Mouse (Mus musculus) midbrain, embryonic 15.5 days (tissue): ENCODE data around the gene Lpcat4. TPM values are rescaled to one million over a fixed set of nuclear protein-coding genes. Genes with fewer than 3 reads are reported as not detected.

Source experiments
- ATAC-seq: fragments of 200-750 bp; cut with Nextera tagmentation; replicated peaks from 2 replicates; pipeline ENCODE4 v1.8.0; 2017; ENCODE audit warnings: moderate TSS enrichment
- H3K27ac ChIP-seq: fragments of 300-500 bp; sonication (generic); 2 replicates; pipeline ENCODE4 v1.5.1; 2015; ENCODE audit warnings: mild to moderate bottlenecking, inconsistent platforms
- H3K27me3 ChIP-seq: fragments of 300-500 bp; sonication (generic); replicated peaks from 2 replicates; pipeline ENCODE4 v1.6.1; 2015; ENCODE audit warnings: inconsistent platforms
- H3K36me3 ChIP-seq: fragments of 300-500 bp; sonication (generic); replicated peaks from 2 replicates; pipeline ENCODE4 v1.6.1; 2015; ENCODE audit warnings: inconsistent platforms
- H3K4me1 ChIP-seq: fragments of 300-500 bp; sonication (generic); 2 replicates; pipeline ENCODE4 v1.6.1; 2015; ENCODE audit warnings: inconsistent platforms
- H3K4me2 ChIP-seq: fragments of 300-500 bp; sonication (generic); 2 replicates; pipeline ENCODE4 v1.6.1; 2015; ENCODE audit warnings: inconsistent platforms, mild to moderate bottlenecking, moderate library complexity
- H3K4me3 ChIP-seq: fragments of 300-500 bp; sonication (generic); 2 replicates; pipeline ENCODE4 v1.5.1; 2015; ENCODE audit warnings: mild to moderate bottlenecking, inconsistent platforms
- H3K9ac ChIP-seq: fragments of 300-500 bp; sonication (generic); 2 replicates; pipeline ENCODE4 v1.6.1; 2015; ENCODE audit warnings: mild to moderate bottlenecking, inconsistent platforms
- H3K9me3 ChIP-seq: fragments of 300-500 bp; sonication (generic); 2 replicates; pipeline ENCODE4 v1.6.1; 2016; ENCODE audit warnings: inconsistent platforms
- WGBS: fragments of 180-500 bp; shearing (Covaris S2); methylation state at CpG from one replicate; pipeline ENCODE4 v1.1.7; 2015; ENCODE audit warnings: mixed read lengths; 5-methylcytosine and 5-hydroxymethylcytosine counted together
- polyA plus RNA-seq: library from polyadenylated mRNA; unstranded; fragments of >200 nt; fragmentation: Nextera tagmentation; extraction: Ambion mirVana; gene quantifications from 2 replicates; pipeline ENCODE4 v1.2.1, GENCODE M21; 2015

Lpcat4 gene
- polyA plus RNA-seq, 1 experiment from 2014 or later = 26.0 TPM

DNA sequence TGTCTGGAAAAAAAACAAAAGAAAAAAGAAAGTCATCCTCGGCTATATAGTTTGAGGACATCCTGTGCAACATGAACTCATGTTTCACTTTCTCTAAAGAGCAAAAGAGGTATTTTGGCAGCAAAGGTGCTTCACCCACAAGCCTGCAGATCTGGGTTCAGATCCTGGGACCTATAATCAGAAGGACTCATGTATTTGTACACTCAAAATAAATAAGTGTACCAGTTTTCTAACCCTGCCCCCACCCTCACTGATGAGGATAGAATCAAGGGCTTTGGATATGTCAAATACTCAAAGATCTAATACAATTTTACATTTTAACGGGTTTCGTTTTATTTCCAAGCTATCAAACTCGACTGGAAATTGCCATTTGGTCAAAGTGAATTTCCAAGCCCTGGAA is 25.1 kb downstream of the Lpcat4 start:
- Histone ChIP-seq H3K9me3 (no peaks in the 10 kb centered on the region), H3K4me3 (no peak overlapping the region; the same call in 1 of the 2 replicates), H3K27me3 (no peaks in the 10 kb centered on the region), H3K4me2 (no peak overlapping the region), H3K27ac (no peak overlapping the region), H3K36me3 (no peaks in the 10 kb centered on the region), H3K4me1 (peaks cover 48% of the 10 kb centered on the region), H3K9ac (no peak overlapping the region)
- ATAC-seq = no peak
- WGBS = 85% methylated on average over 4 of the region's 4 CpGs

DNA sequence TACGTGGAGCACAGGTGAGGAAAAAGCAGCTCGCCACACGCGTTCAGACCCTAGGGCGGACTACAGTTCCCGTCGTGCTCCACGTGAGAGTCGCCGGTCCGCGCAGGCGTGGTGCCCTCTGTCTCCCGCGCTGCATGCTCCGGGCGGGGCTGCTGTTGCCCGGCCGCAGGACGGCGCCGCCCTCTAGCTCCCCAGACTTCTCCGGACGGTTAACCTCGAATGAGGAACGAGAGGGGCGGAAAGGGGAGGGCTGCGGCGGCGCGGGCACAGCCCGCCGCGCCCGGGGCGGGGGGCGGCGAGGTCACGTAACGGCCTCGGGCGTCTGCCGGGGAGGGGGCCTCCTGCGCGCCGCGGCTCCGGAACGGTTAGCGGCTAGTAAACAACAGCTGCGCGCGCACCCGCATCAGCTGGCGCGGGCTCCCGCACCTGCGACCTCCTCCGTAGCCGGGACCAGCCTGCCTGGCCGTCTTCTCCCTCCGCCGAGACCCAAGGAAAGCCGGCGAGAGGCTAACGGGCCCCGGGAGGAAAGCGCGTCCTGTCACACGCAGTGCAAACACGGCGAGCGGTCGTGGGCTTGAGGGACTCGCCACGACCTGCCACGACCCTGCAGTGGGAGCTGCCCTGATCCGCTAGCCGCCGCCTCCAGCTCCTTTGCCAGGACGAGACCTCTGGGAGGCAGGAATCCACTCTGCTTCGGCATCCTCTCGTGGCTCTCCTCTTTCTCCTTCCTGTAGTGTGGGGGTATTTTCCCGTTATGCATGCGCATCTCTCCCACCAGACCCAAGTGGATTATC is 26.4 kb downstream of the Lpcat4 start, which contains the start of gene Slc12a6:
Gene Slc12a6, plus strand, starts transcription at position 378 of the 794 bp plus-strand sequence.
- Histone ChIP-seq H3K27me3 (no peaks in the 10 kb centered on the region), H3K4me2 (peak within 1 kb of the TSS; percentile 78), H3K4me1 (peaks cover 55% of the 10 kb centered on the region), H3K9me3 (no peaks in the 10 kb centered on the region), H3K27ac (peak within 1 kb of the TSS; percentile 89), H3K9ac (peak within 1 kb of the TSS; percentile 75), H3K36me3 (no peaks in the 10 kb centered on the region), H3K4me3 (peak within 1 kb of the TSS; percentile 81)
- under 1% methylated on average over 84 of the region's 85 CpGs for whole genome bisulfite sequencing
- ATAC-seq = peak; percentile 95

DNA sequence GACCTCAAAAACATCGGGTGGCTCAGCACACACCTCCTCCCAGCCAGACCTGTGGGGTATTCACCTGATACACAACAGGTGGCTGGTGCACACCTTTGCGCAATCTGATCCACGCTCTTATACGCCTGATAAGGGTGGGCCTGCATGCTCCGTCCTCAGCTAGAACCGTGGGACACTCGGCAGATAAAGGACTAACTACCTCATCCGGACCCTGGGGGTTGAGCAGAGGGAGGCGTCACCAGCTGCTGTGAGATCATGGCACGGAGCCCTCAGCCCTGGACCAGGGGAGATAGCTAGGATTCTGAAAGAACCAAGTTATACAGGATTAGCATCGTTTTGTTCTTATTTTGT is 26.9 kb downstream of the Lpcat4 start, which contains the start of gene Gm21985:
Gene Gm21985, plus strand, starts transcription at position 73 of the 351 bp plus-strand sequence.
- Histone ChIP-seq H3K36me3 (no peaks in the 10 kb centered on the region), H3K27me3 (no peaks in the 10 kb centered on the region), H3K9me3 (no peaks in the 10 kb centered on the region), H3K27ac (peak within 1 kb of the TSS; percentile 89), H3K4me2 (peak within 1 kb of the TSS; percentile 78), H3K9ac (peak within 1 kb of the TSS; percentile 75), H3K4me3 (peak within 1 kb of the TSS; percentile 81), H3K4me1 (peaks cover 58% of the 10 kb centered on the region)
- peak; percentile 41; the same call in 1 of the 2 replicates for ATAC-seq
- WGBS = 1% methylated on average over 11 of the region's 11 CpGs

DNA sequence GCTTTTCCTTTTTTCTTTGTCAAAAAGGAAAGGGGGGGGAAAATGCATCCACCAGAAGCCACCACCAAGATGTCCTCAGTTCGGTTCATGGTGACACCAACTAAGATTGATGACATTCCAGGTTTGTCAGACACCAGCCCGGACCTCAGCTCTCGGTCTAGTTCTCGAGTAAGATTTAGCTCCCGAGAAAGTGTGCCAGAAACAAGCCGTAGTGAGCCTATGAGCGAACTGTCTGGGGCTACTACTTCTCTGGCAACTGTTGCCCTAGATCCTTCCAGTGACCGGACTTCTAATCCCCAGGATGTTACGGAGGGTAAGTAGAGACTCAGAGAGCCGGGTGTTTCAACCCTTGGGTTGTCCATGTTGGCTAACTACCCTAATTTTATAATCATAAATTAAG is 27.5 kb downstream of the Lpcat4 start:
- Histone ChIP-seq H3K36me3 (no peaks in the 10 kb centered on the region), H3K27ac (no peak overlapping the region), H3K4me2 (peak overlapping the region; percentile 78), H3K4me1 (peaks cover 61% of the 10 kb centered on the region), H3K9me3 (no peaks in the 10 kb centered on the region), H3K27me3 (no peaks in the 10 kb centered on the region), H3K9ac (peak overlapping the region; percentile 75; the same call in 1 of the 2 replicates), H3K4me3 (peak overlapping the region; percentile 81)
- no peak for ATAC-seq
- 54% methylated on average over 10 of the region's 10 CpGs for WGBS

DNA sequence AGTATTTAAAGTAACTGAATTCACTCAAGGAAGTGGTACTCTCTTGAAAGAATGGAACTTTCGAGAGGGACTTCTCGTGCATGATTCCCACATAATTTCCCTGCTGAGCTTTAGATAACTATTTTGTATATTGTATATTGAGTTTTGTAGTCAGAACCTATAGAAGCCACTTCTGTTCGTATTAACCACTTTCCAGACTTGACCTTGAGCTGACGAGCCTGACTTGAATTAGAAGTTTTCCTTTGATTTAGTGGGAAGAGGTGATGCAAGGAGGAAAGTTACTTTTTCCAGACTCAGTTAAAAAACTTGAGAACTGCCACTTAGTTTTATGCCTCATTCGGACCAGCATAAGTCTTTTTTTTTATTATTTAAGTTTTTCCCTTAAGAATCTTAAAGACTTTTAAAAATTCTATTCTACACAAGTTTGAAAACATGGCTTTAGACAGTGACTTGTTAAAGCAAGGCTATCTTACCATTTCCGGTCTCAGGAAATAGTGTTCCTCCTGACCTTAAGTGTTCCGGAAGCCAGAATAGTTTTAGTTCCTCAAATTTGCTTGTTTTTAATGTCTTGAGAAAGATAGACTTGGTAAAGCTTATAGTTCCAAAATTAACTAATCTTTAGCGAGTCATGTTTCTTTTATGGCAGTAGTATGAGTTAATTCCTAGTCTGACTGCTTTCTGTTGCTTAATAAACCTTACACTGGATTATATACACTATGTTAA is 28.4 kb downstream of the Lpcat4 start:
- Histone ChIP-seq H3K4me3 (peak overlapping the region; percentile 81), H3K4me1 (peaks cover 58% of the 10 kb centered on the region), H3K27ac (no peak overlapping the region), H3K4me2 (peak overlapping the region; percentile 78), H3K36me3 (no peaks in the 10 kb centered on the region), H3K9ac (no peak overlapping the region), H3K27me3 (no peaks in the 10 kb centered on the region), H3K9me3 (no peaks in the 10 kb centered on the region)
- 80% methylated on average over 8 of the region's 8 CpGs for whole genome bisulfite sequencing
- no peak for ATAC-seq

DNA sequence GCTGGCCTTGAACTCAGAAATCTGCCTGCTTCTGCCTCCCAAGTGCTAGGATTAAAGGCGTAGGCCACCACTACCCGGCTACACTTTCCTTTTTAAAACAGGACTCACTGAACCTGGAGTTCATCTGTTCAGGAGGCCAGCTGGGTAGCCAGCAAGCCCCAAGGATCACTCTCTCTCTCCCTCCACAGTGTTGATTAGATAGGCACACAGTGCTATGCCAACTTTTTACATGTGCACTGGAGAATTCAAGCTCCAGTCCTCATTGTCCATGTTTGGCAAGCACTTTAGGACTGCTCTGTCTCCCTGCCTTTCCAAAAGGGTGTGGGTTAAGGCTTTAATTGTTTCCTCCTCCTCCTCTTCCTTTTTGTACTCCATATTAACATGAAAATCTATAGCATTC is 30.7 kb downstream of the Lpcat4 start:
- no peak overlapping the region for H3K27ac ChIP-seq
- no peak overlapping the region for H3K4me3 ChIP-seq
- H3K9ac ChIP-seq = no peak overlapping the region
- 92% methylated on average over 2 of the region's 2 CpGs for WGBS
- H3K27me3 ChIP-seq = no peaks in the 10 kb centered on the region
- ATAC-seq = no peak
- H3K36me3 ChIP-seq = no peaks in the 10 kb centered on the region
- H3K9me3 ChIP-seq = no peaks in the 10 kb centered on the region
- peak overlapping the region; percentile 17 for H3K4me2 ChIP-seq
- peaks cover 44% of the 10 kb centered on the region for H3K4me1 ChIP-seq

DNA sequence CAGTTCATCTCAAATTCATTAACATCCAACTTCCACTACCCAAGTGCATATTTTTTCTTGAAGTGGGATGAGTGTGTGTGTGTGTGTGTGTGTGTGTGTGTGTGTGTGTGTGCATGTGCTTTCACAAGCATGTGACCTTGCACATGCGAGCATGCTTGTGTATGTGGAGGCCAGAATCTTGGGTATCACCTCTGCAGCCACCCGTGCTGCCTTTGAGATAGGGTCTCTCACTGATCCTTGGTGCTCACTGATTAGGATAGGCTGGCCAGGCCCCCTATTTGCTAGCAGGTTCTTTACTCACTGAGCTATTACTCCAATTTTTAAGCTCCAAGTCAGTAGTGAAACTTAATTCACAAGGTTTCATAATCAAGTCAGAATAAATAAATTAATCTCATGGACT is 33.6 kb downstream of the Lpcat4 start:
- WGBS = 98% methylated on average over 2 of the region's 2 CpGs
- Histone ChIP-seq H3K4me1 (peaks cover 24% of the 10 kb centered on the region), H3K27me3 (no peaks in the 10 kb centered on the region), H3K4me3 (no peak overlapping the region), H3K36me3 (no peaks in the 10 kb centered on the region), H3K9me3 (no peaks in the 10 kb centered on the region), H3K27ac (no peak overlapping the region), H3K9ac (no peak overlapping the region), H3K4me2 (no peak overlapping the region)
- no peak for ATAC-seq

DNA sequence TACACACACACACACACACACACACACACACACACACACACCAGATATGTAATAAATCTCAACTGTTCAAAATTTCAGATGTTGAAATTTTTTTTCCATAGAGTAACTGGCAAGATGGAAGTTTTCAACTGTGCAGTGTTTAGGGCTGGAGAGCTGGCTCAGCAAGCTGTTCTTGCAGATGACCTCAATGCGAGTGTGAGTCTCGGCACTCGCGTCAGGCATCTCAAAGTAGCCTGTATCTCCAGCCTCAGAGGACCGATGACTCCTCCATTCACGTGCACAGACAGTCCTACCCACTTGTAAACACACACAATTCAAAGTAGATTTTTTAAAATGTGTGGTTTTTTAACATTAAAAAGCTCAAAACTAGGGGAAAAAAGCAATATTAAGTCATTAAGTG is 34.2 kb downstream of the Lpcat4 start:
- 92% methylated on average over 6 of the region's 6 CpGs for WGBS
- H3K36me3 ChIP-seq = no peaks in the 10 kb centered on the region
- no peak for ATAC-seq

DNA sequence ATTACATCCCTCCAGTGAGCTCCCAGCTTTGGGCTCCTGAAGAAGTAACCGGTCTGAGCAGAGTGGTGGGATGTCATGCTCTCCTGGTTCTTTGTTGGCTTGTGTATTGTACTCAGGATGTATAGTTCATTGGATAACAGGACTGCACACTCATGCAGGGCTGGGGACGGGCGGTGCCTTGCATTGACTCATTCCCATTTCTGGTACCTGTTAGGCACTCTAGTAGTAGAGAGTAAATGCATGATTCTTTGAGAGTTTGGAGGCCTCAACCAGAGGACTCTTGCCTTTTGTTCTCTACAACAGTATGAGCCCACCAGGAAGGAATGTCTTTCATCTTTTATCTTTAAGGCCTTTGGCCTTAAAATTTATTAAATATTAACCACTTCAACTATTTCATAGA is 37.6 kb downstream of the Lpcat4 start:
- no peaks in the 10 kb centered on the region for H3K36me3 ChIP-seq
- no peak overlapping the region for H3K27ac ChIP-seq
- no peak overlapping the region for H3K9ac ChIP-seq
- ATAC-seq = no peak
- no peak overlapping the region for H3K4me2 ChIP-seq
- no peaks in the 10 kb centered on the region for H3K9me3 ChIP-seq
- no peak overlapping the region for H3K4me3 ChIP-seq
- 0 out of 2 replicates have a peak, but pooled peaks cover under 1% of the 10 kb centered on the region for H3K4me1 ChIP-seq
- no peaks in the 10 kb centered on the region for H3K27me3 ChIP-seq
- 93% methylated on average over 3 of the region's 3 CpGs for WGBS

More for the DNA sequence above, 34.2 kb downstream of the Lpcat4 start:
- Histone ChIP-seq H3K9ac (no peak overlapping the region), H3K4me1 (peaks cover 20% of the 10 kb centered on the region), H3K9me3 (no peaks in the 10 kb centered on the region), H3K27ac (no peak overlapping the region), H3K4me2 (no peak overlapping the region), H3K27me3 (no peaks in the 10 kb centered on the region), H3K4me3 (no peak overlapping the region)

DNA sequence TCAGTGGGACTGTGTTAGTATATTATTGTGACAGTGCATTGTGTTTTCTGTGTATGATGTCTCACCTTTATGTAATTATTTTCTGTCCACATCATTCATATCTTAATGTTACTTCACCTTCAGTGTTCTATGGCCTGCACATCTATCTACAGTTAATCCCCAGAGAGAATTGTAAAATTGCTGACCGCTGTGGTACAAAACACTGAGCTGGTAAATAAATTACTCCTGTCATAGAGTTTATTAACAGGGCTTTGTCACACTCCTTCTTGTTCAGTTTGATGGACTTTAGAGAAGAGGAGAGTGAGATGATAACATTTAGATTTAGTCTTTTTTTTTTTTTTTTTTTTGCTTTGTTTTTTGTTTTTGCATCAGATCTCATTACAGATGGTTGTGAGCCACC is 43.6 kb downstream of the Lpcat4 start:
- ATAC-seq = no peak
- 91% methylated on average over 1 of the region's 1 CpGs for WGBS
- peaks cover 10% of the 10 kb centered on the region for H3K4me1 ChIP-seq

DNA sequence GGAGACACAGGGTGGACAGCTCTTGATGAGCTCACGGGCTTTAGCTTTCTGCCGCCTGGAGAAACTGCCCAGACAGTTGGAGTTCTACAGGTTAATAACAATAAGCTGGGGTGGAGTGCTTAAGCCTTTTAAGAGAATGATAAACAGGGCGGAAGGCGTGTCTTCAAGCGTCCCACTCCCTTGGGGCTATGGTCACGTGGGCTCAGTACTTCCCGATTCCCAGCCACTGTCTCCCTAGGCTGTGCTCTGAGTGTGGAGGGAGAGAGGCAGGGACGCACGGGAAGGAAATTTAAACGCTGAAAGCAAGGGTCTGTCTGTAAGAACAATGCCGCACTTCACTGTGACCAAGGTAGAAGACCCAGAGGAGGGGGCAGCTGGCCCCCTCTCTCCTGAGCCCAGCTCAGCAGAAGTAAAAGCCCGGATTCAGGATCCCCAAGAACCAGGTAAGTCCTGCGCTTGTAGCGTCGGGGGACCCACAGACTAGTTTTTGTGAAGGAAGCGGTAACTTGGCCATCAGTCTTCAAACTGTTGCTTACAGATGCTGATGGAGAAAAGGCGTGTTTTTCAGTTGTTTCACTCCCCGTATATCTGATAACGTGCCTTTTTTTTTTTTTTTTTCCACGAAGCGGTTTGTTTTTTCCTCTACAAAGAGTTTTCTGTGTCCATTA is 45.2 kb downstream of the Lpcat4 start:
- peak overlapping the region; percentile 22; the same call in 1 of the 2 replicates for H3K9ac ChIP-seq
- H3K4me3 ChIP-seq = peak overlapping the region; percentile 31
- ATAC-seq = peak; percentile 84
- WGBS = 2% methylated on average over 21 of the region's 21 CpGs
- H3K27ac ChIP-seq = no peak overlapping the region
- H3K27me3 ChIP-seq = no peaks in the 10 kb centered on the region
- no peaks in the 10 kb centered on the region for H3K36me3 ChIP-seq
- H3K4me2 ChIP-seq = peak overlapping the region; percentile 61
- H3K4me1 ChIP-seq = peaks cover 10% of the 10 kb centered on the region
- no peaks in the 10 kb centered on the region for H3K9me3 ChIP-seq

More for the DNA sequence above, 43.6 kb downstream of the Lpcat4 start:
- Histone ChIP-seq H3K9ac (no peak overlapping the region), H3K36me3 (no peaks in the 10 kb centered on the region), H3K4me2 (no peak overlapping the region), H3K9me3 (no peaks in the 10 kb centered on the region), H3K27me3 (no peaks in the 10 kb centered on the region), H3K4me3 (no peak overlapping the region), H3K27ac (no peak overlapping the region)

DNA sequence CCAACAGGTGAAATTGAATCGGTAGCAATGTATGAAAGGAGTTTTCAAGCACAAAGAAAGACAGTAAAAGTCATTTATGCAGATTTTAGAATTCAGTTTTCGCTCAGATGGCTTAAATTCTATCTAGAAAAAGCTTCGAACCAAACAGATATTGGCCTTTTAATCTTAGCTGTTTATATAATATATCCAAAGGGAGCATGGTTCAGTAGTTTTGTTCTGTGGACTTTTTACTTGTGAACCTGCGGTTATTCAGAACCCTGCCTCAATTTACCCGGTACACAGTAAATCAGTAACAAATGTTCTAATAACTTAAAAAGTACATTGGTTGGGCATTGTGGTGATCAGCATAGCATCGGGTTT is 45.7 kb downstream of the Lpcat4 start:
- 60% methylated on average over 6 of the region's 6 CpGs for whole genome bisulfite sequencing
- Histone ChIP-seq H3K9ac (peak overlapping the region; percentile 22; the same call in 1 of the 2 replicates), H3K4me3 (peak overlapping the region; percentile 31; the same call in 1 of the 2 replicates)

More for the DNA sequence above, 45.7 kb downstream of the Lpcat4 start:
- Histone ChIP-seq H3K4me2 (peak overlapping the region; percentile 61), H3K27ac (no peak overlapping the region), H3K9me3 (no peaks in the 10 kb centered on the region), H3K36me3 (no peaks in the 10 kb centered on the region), H3K4me1 (peaks cover 10% of the 10 kb centered on the region), H3K27me3 (no peaks in the 10 kb centered on the region)
- no peak for ATAC-seq
